Mouse (Mus musculus): ENCODE measurements at regions not wholly inside any gene's neighbourhood (a gene's known extent, or its start where the extent isn't known, plus 50 kb on each side); places are given as distances from the start of the nearest gene placed in this dataset.

DNA sequence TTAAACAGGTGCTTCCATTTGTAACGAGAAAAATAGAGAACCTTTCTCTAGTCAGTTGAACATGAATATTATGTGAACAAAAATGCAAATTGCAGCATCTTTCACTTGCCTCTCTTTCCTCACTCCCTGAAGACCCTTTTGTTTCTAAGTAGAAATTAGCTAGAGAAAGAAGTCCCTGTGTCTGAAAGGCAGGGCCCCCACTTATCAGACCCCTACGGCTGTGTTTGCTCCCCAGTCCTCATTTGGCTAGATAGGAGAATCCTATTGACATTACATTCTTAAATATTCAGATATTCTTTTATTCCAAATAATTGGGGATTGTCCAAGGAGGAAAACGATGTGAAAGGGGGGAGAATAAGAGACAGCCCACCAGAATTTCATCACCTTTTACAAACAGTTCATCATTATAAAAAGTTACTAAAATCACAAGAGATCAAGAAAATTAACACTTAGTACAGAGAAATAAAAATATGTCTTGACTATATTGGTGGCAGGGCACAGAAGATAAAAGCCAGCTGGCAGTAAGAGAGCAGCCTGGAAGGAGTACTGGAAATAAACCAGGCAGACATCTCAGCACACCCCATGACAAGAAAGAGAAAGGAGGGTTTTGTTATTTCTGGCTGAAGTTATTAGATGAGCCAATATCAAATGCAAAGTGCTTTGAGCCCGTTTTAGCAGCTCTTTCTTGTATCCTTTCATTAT is 687.3 kb upstream of the Nrsn1 start:
- Histone ChIP-seq H3K36me3 (ENCODE audit: control insufficient read depth, insufficient read depth, low read length, poor library complexity, severe bottlenecking) (no peaks in the 10 kb centered on the region), H3K27ac (ENCODE audit: insufficient read depth, low read depth, low read length, poor library complexity, severe bottlenecking) (no peak overlapping the region), H3K9me3 (ENCODE audit: control insufficient read depth, insufficient read depth, low read depth, low read length) (no peaks in the 10 kb centered on the region), H3K4me3 (ENCODE audit: insufficient read depth in 1 of 2, low read depth in 1 of 2, low read length in 2 of 2, poor library complexity in 1 of 2, severe bottlenecking in 1 of 2) (no peak overlapping the region), H3K9ac (ENCODE audit: insufficient read depth, low read depth, low read length, poor library complexity, severe bottlenecking) (no peak overlapping the region), H3K4me1 (ENCODE audit: control insufficient read depth in 2 of 2, insufficient read depth in 2 of 2, low read length in 2 of 2, poor library complexity in 1 of 2) (no peaks in the 10 kb centered on the region)
- no peak for DNase-seq (ENCODE audit: low read depth, low spot score)
- TF ChIP-seq ZC3H11A (IDR thresholded peaks at IDR 0.05; ENCODE audit: borderline replicate concordance, low read depth, low read length) (no peak), MAFK (IDR thresholded peaks at IDR 0.05; ENCODE audit: insufficient read depth, low read depth, low read length) (no peak)
- in situ Hi-C loops (cut with MboI; ENCODE audit: low sequenced_read_pairs in 2 of 2, unreplicated experiment in 2 of 2), result no loop called here

DNA sequence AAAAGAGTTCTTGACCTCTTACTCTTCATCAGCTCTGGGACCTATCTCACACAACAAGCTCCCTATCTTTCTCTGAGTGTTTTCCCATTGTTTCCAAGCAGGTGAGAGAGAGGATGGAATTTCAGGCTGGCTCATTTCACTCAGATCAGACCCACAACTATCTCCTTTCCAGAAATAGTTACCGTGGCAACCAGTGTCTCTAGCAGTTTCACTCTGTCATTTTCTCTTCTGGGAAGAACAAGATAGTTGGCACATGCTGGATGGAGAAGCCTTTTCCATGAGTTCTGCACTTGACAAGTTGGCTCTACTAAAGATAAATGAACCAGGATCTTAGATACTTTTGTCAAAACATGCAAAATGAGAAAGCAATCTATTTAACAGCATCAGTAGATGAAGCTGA is 667.3 kb upstream of the Nrsn1 start:
- Histone ChIP-seq H3K9me3 (ENCODE audit: control insufficient read depth, insufficient read depth, low read depth, low read length) (no peaks in the 10 kb centered on the region), H3K27ac (ENCODE audit: insufficient read depth, low read depth, low read length, poor library complexity, severe bottlenecking) (no peak overlapping the region), H3K4me3 (ENCODE audit: insufficient read depth in 1 of 2, low read depth in 1 of 2, low read length in 2 of 2, poor library complexity in 1 of 2, severe bottlenecking in 1 of 2) (no peak overlapping the region), H3K4me1 (ENCODE audit: control insufficient read depth in 2 of 2, insufficient read depth in 2 of 2, low read length in 2 of 2, poor library complexity in 1 of 2) (no peaks in the 10 kb centered on the region), H3K9ac (ENCODE audit: insufficient read depth, low read depth, low read length, poor library complexity, severe bottlenecking) (no peak overlapping the region), H3K36me3 (ENCODE audit: control insufficient read depth, insufficient read depth, low read length, poor library complexity, severe bottlenecking) (no peaks in the 10 kb centered on the region)
- in situ Hi-C loops (cut with MboI; ENCODE audit: low sequenced_read_pairs in 2 of 2, unreplicated experiment in 2 of 2), result no loop called here
- DNase-seq (ENCODE audit: low read depth, low spot score), result no peak
- TF ChIP-seq ZC3H11A (IDR thresholded peaks at IDR 0.05; ENCODE audit: borderline replicate concordance, low read depth, low read length), result no peak
- TF ChIP-seq CHD2 (IDR thresholded peaks at IDR 0.05; ENCODE audit: low read depth, low read length), result no peak
- no peak for TF ChIP-seq MAFK (IDR thresholded peaks at IDR 0.05; ENCODE audit: insufficient read depth, low read depth, low read length)

- Histone ChIP-seq H3K4me1 (ENCODE audit: control insufficient read depth in 2 of 2, insufficient read depth in 2 of 2, low read length in 2 of 2, poor library complexity in 1 of 2) (no peaks in the 10 kb centered on the region), H3K9ac (ENCODE audit: insufficient read depth, low read depth, low read length, poor library complexity, severe bottlenecking) (no peak overlapping the region), H3K36me3 (ENCODE audit: control insufficient read depth, insufficient read depth, low read length, poor library complexity, severe bottlenecking) (no peaks in the 10 kb centered on the region), H3K4me3 (ENCODE audit: insufficient read depth in 1 of 2, low read depth in 1 of 2, low read length in 2 of 2, poor library complexity in 1 of 2, severe bottlenecking in 1 of 2) (no peak overlapping the region), H3K9me3 (ENCODE audit: control insufficient read depth, insufficient read depth, low read depth, low read length) (no peaks in the 10 kb centered on the region), H3K27ac (ENCODE audit: insufficient read depth, low read depth, low read length, poor library complexity, severe bottlenecking) (no peak overlapping the region)
- in situ Hi-C loops (cut with MboI; ENCODE audit: low sequenced_read_pairs in 2 of 2, unreplicated experiment in 2 of 2), result no loop called here
- no peak for DNase-seq (ENCODE audit: low read depth, low spot score)
- TF ChIP-seq HCFC1 (IDR thresholded peaks at IDR 0.05; ENCODE audit: borderline replicate concordance, insufficient read depth, low read length) (no peak), MAFK (IDR thresholded peaks at IDR 0.05; ENCODE audit: insufficient read depth, low read depth, low read length) (no peak), CHD2 (IDR thresholded peaks at IDR 0.05; ENCODE audit: low read depth, low read length) (no peak), ZC3H11A (IDR thresholded peaks at IDR 0.05; ENCODE audit: borderline replicate concordance, low read depth, low read length) (no peak), ZNF384 (IDR thresholded peaks at IDR 0.05; ENCODE audit: low read depth, low read length) (no peak)
These were observed 663.5 kb upstream of the Nrsn1 start for GRCm38 (mm10) chr13:25933783-25934182.

- Histone ChIP-seq H3K4me3 (ENCODE audit: insufficient read depth in 1 of 2, low read depth in 1 of 2, low read length in 2 of 2, poor library complexity in 1 of 2, severe bottlenecking in 1 of 2) (no peak overlapping the region), H3K9ac (ENCODE audit: insufficient read depth, low read depth, low read length, poor library complexity, severe bottlenecking) (no peak overlapping the region), H3K27ac (ENCODE audit: insufficient read depth, low read depth, low read length, poor library complexity, severe bottlenecking) (no peak overlapping the region), H3K4me1 (ENCODE audit: control insufficient read depth in 2 of 2, insufficient read depth in 2 of 2, low read length in 2 of 2, poor library complexity in 1 of 2) (no peaks in the 10 kb centered on the region), H3K36me3 (ENCODE audit: control insufficient read depth, insufficient read depth, low read length, poor library complexity, severe bottlenecking) (no peaks in the 10 kb centered on the region), H3K9me3 (ENCODE audit: control insufficient read depth, insufficient read depth, low read depth, low read length) (no peaks in the 10 kb centered on the region)
- no peak for DNase-seq (ENCODE audit: low read depth, low spot score)
- TF ChIP-seq ZNF384 (IDR thresholded peaks at IDR 0.05; ENCODE audit: low read depth, low read length) (no peak), MAFK (IDR thresholded peaks at IDR 0.05; ENCODE audit: insufficient read depth, low read depth, low read length) (no peak), CHD2 (IDR thresholded peaks at IDR 0.05; ENCODE audit: low read depth, low read length) (no peak), HCFC1 (IDR thresholded peaks at IDR 0.05; ENCODE audit: borderline replicate concordance, insufficient read depth, low read length) (no peak), ZC3H11A (IDR thresholded peaks at IDR 0.05; ENCODE audit: borderline replicate concordance, low read depth, low read length) (no peak)
- in situ Hi-C loops (cut with MboI; ENCODE audit: low sequenced_read_pairs in 2 of 2, unreplicated experiment in 2 of 2), result no loop called here
These were observed 662.9 kb upstream of the Nrsn1 start for GRCm38 (mm10) chr13:25933246-25933645.

- H3K9me3 ChIP-seq (ENCODE audit: control insufficient read depth, insufficient read depth, low read depth, low read length), result no peaks in the 10 kb centered on the region
- H3K27ac ChIP-seq (ENCODE audit: insufficient read depth, low read depth, low read length, poor library complexity, severe bottlenecking), result no peak overlapping the region
- H3K36me3 ChIP-seq (ENCODE audit: control insufficient read depth, insufficient read depth, low read length, poor library complexity, severe bottlenecking), result no peaks in the 10 kb centered on the region
- H3K4me1 ChIP-seq (ENCODE audit: control insufficient read depth in 2 of 2, insufficient read depth in 2 of 2, low read length in 2 of 2, poor library complexity in 1 of 2), result no peaks in the 10 kb centered on the region
- peak; percentile 47 for DNase-seq (ENCODE audit: low read depth, low spot score)
- H3K9ac ChIP-seq (ENCODE audit: insufficient read depth, low read depth, low read length, poor library complexity, severe bottlenecking), result no peak overlapping the region
- in situ Hi-C loops (cut with MboI; ENCODE audit: low sequenced_read_pairs in 2 of 2, unreplicated experiment in 2 of 2), result no loop called here
- peak; percentile 64; the same call in 1 of the 2 replicates for TF ChIP-seq CHD2 (IDR thresholded peaks at IDR 0.05; ENCODE audit: low read depth, low read length)
- no peak for TF ChIP-seq HCFC1 (IDR thresholded peaks at IDR 0.05; ENCODE audit: borderline replicate concordance, insufficient read depth, low read length)
- peak; percentile 94 for TF ChIP-seq ZC3H11A (IDR thresholded peaks at IDR 0.05; ENCODE audit: borderline replicate concordance, low read depth, low read length)
- no peak overlapping the region for H3K4me3 ChIP-seq (ENCODE audit: insufficient read depth in 1 of 2, low read depth in 1 of 2, low read length in 2 of 2, poor library complexity in 1 of 2, severe bottlenecking in 1 of 2)
These were observed 662.5 kb upstream of the Nrsn1 start for GRCm38 (mm10) chr13:25932810-25933209.
